Mouse (Mus musculus) limb, embryonic 14.5 days (tissue): ENCODE data around the gene Sigirr. TPM values are rescaled to one million over a fixed set of nuclear protein-coding genes. Genes with fewer than 3 reads are reported as not detected.

Source experiments
- ATAC-seq: fragments of 200-750 bp; cut with Nextera tagmentation; 2 replicates; pipeline ENCODE4 v1.8.0; 2017; ENCODE audit warnings: low read depth, moderate number of reproducible peaks, moderate TSS enrichment; ENCODE audit not compliant: low FRiP score
- DNase-seq: peaks from one replicate; pipeline ENCODE4 v3.0.0-alpha.2; 2015; ENCODE audit warnings: low spot score
- H3K27ac ChIP-seq: fragments of 300-500 bp; sonication (generic); replicated peaks from 2 replicates; pipeline ENCODE4 v1.5.1; 2014; ENCODE audit warnings: low read depth, mild to moderate bottlenecking, low read length, moderate library complexity, mixed read lengths
- H3K27me3 ChIP-seq: fragments of 300-500 bp; sonication (generic); 2 replicates; pipeline ENCODE4 v1.6.1; 2014; ENCODE audit warnings: low read length, mixed read lengths; ENCODE audit not compliant: control insufficient read depth, insufficient read depth
- H3K36me3 ChIP-seq: fragments of 300-500 bp; sonication (generic); 2 replicates; pipeline ENCODE4 v1.6.1; 2014; ENCODE audit warnings: mild to moderate bottlenecking, low read length, moderate library complexity, mixed read lengths; ENCODE audit not compliant: control insufficient read depth, insufficient read depth
- H3K4me1 ChIP-seq: fragments of 300-500 bp; sonication (generic); 2 replicates; pipeline ENCODE4 v1.6.1; 2014; ENCODE audit warnings: antibody characterized with exemption, low read length, mixed read lengths; ENCODE audit not compliant: control insufficient read depth, insufficient read depth
- H3K4me2 ChIP-seq: fragments of 300-500 bp; sonication (generic); replicated peaks from 2 replicates; pipeline ENCODE4 v1.6.1; 2014; ENCODE audit warnings: low read depth, mild to moderate bottlenecking, low read length, moderate library complexity; ENCODE audit not compliant: severe bottlenecking
- H3K4me3 ChIP-seq: fragments of 300-500 bp; sonication (generic); replicated peaks from 2 replicates; pipeline ENCODE4 v1.5.1; 2014; ENCODE audit warnings: low read length
- H3K9ac ChIP-seq: fragments of 300-500 bp; sonication (generic); 2 replicates; pipeline ENCODE4 v1.6.1; 2014; ENCODE audit warnings: mild to moderate bottlenecking, low read depth, low read length, moderate library complexity; ENCODE audit not compliant: severe bottlenecking
- H3K9me3 ChIP-seq: fragments of 300-500 bp; sonication (generic); 2 replicates; pipeline ENCODE4 v1.6.1; 2016; ENCODE audit warnings: low read length; ENCODE audit not compliant: control insufficient read depth
- POLR2A ChIP-seq: fragments of 200-500 bp; IDR thresholded peaks from 2 replicates; pipeline ENCODE4 v1.8.0; 2012; ENCODE audit warnings: inconsistent platforms, mild to moderate bottlenecking, moderate library complexity, borderline replicate concordance; ENCODE audit not compliant: insufficient read depth, insufficient read length; ENCODE audit errors: extremely low read depth
- WGBS: fragments of 180-500 bp; shearing (Covaris S2); extraction: QIAGEN DNeasy Blood & Tissue Kit; methylation state at CpG from one replicate; pipeline ENCODE4 v1.1.7; 2014; 5-methylcytosine and 5-hydroxymethylcytosine counted together
- polyA plus RNA-seq, 2 experiments: library from polyadenylated mRNA; depleted of rRNA in 1 of 2; stranded (reverse) in 1 of 2; unstranded in 1 of 2; fragments of >200 nt; fragmentation: Nextera tagmentation in 1 of 2; extraction: Ambion mirVana in 1 of 2; gene quantifications; 2 replicates each; pipeline versions ENCODE4 v1.2.1 to v1.2.3; 2012 to 2014

Sigirr gene
- polyA plus RNA-seq, 2 experiments, result 2.7 to 3.1 TPM

- H3K4me3 ChIP-seq, result no peak overlapping the region
- peak overlapping the region; percentile 88 for H3K27ac ChIP-seq
- 0 out of 2 replicates have a peak overlapping the region, but pooled peaks have one; percentile 2 for H3K4me2 ChIP-seq
- no peaks in the 10 kb centered on the region for H3K27me3 ChIP-seq
- H3K4me1 ChIP-seq, result peaks cover 17% of the 10 kb centered on the region
- DNase-seq (peak; percentile 88), ATAC-seq (peak; percentile 73)
- no peak for TF ChIP-seq POLR2A
- H3K9ac ChIP-seq, result no peak overlapping the region
- H3K36me3 ChIP-seq, result no peaks in the 10 kb centered on the region
- no peaks in the 10 kb centered on the region for H3K9me3 ChIP-seq
- 15% methylated on average over 5 of the region's 5 CpGs for WGBS
These were observed 58.7 kb downstream of the Sigirr start for GRCm38 (mm10) chr7:141041661-141042060.

Other genes with a start within 250 kb of the Sigirr start
Only the 30 nearest of the 32 such genes appear.
- gene Bet1l, start 243.0 kb downstream of the Sigirr start, polyA plus RNA-seq (2012; rRNA removed), result 45.0 and 48.2 TPM in 2 replicates
- gene Bet1l, start 243.0 kb downstream of the Sigirr start, polyA plus RNA-seq (2014; fragmentation: Nextera tagmentation; extraction: Ambion mirVana), result 75.1 and 92.8 TPM in 2 replicates
- 98.9 and 113 TPM in 2 replicates for gene Psmd13, start 218.6 kb downstream of the Sigirr start, polyA plus RNA-seq (2012; rRNA removed)
- 133 TPM in 2 replicates for gene Psmd13, start 218.6 kb downstream of the Sigirr start, polyA plus RNA-seq (2014; fragmentation: Nextera tagmentation; extraction: Ambion mirVana)
- 28.3 and 33.1 TPM in 2 replicates for gene Sirt3, start 218.3 kb downstream of the Sigirr start, polyA plus RNA-seq (2012; rRNA removed)
- 20.1 and 22.3 TPM in 2 replicates for gene Sirt3, start 218.3 kb downstream of the Sigirr start, polyA plus RNA-seq (2014; fragmentation: Nextera tagmentation; extraction: Ambion mirVana)
- 14.2 and 14.5 TPM in 2 replicates for gene Cox8b, start 200.1 kb downstream of the Sigirr start, polyA plus RNA-seq (2012; rRNA removed)
- gene Cox8b, start 200.1 kb downstream of the Sigirr start, polyA plus RNA-seq (2014; fragmentation: Nextera tagmentation; extraction: Ambion mirVana), result 17.2 and 32.5 TPM in 2 replicates
- gene Nlrp6, start 179.7 kb downstream of the Sigirr start, polyA plus RNA-seq (2012; rRNA removed), result 0.05 TPM in 2 replicates
- 0.08 TPM in 1 of 2 replicates, not detected in the other for gene Nlrp6, start 179.7 kb downstream of the Sigirr start, polyA plus RNA-seq (2014; fragmentation: Nextera tagmentation; extraction: Ambion mirVana)
- gene Pgghg, start 159.2 kb downstream of the Sigirr start, polyA plus RNA-seq (2012; rRNA removed), result 52.8 and 68.8 TPM in 2 replicates
- gene Pgghg, start 159.2 kb downstream of the Sigirr start, polyA plus RNA-seq (2014; fragmentation: Nextera tagmentation; extraction: Ambion mirVana), result 26.7 and 31.3 TPM in 2 replicates
- gene Ifitm5, start 150.3 kb downstream of the Sigirr start, polyA plus RNA-seq (2012; rRNA removed), result 30.9 and 34.4 TPM in 2 replicates
- gene Ifitm5, start 150.3 kb downstream of the Sigirr start, polyA plus RNA-seq (2014; fragmentation: Nextera tagmentation; extraction: Ambion mirVana), result 32.3 and 44.3 TPM in 2 replicates
- not detected in 2 replicates for gene Gm45717, start 144.6 kb downstream of the Sigirr start, polyA plus RNA-seq (2012; rRNA removed)
- not detected in 2 replicates for gene Gm45717, start 144.6 kb downstream of the Sigirr start, polyA plus RNA-seq (2014; fragmentation: Nextera tagmentation; extraction: Ambion mirVana)
- 1,234 and 1,466 TPM in 2 replicates for gene Ifitm2, start 144.6 kb downstream of the Sigirr start, polyA plus RNA-seq (2012; rRNA removed)
- 1,822 and 1,827 TPM in 2 replicates for gene Ifitm2, start 144.6 kb downstream of the Sigirr start, polyA plus RNA-seq (2014; fragmentation: Nextera tagmentation; extraction: Ambion mirVana)
- gene Ifitm1, start 133.4 kb downstream of the Sigirr start, polyA plus RNA-seq (2012; rRNA removed), result 68.1 and 115 TPM in 2 replicates
- 55.4 and 66.7 TPM in 2 replicates for gene Ifitm1, start 133.4 kb downstream of the Sigirr start, polyA plus RNA-seq (2014; fragmentation: Nextera tagmentation; extraction: Ambion mirVana)
- gene Ifitm3, start 89.8 kb downstream of the Sigirr start, polyA plus RNA-seq (2012; rRNA removed), result 85.6 and 91.3 TPM in 2 replicates
- 184 and 201 TPM in 2 replicates for gene Ifitm3, start 89.8 kb downstream of the Sigirr start, polyA plus RNA-seq (2014; fragmentation: Nextera tagmentation; extraction: Ambion mirVana)
- gene Ifitm6, start 82.6 kb downstream of the Sigirr start, polyA plus RNA-seq (2012; rRNA removed), result 1.3 and 1.8 TPM in 2 replicates
- gene Ifitm6, start 82.6 kb downstream of the Sigirr start, polyA plus RNA-seq (2014; fragmentation: Nextera tagmentation; extraction: Ambion mirVana), result 1.2 and 1.7 TPM in 2 replicates
- not detected in 2 replicates for gene Gm17387, start 71.4 kb downstream of the Sigirr start, polyA plus RNA-seq (2012; rRNA removed)
- gene Gm17387, start 71.4 kb downstream of the Sigirr start, polyA plus RNA-seq (2014; fragmentation: Nextera tagmentation; extraction: Ambion mirVana), result not detected in 2 replicates
- gene B4galnt4, start 39.5 kb downstream of the Sigirr start, polyA plus RNA-seq (2012; rRNA removed), result 46.5 and 53.7 TPM in 2 replicates
- gene B4galnt4, start 39.5 kb downstream of the Sigirr start, polyA plus RNA-seq (2014; fragmentation: Nextera tagmentation; extraction: Ambion mirVana), result 12.3 and 17.1 TPM in 2 replicates
- 37.6 and 38.8 TPM in 2 replicates for gene Pkp3, start 22.4 kb downstream of the Sigirr start, polyA plus RNA-seq (2012; rRNA removed)
- 62.4 and 65.9 TPM in 2 replicates for gene Pkp3, start 22.4 kb downstream of the Sigirr start, polyA plus RNA-seq (2014; fragmentation: Nextera tagmentation; extraction: Ambion mirVana)
- 6.3 and 8.0 TPM in 2 replicates for gene Ano9, start 17.2 kb upstream of the Sigirr start, polyA plus RNA-seq (2012; rRNA removed)
- gene Ano9, start 17.2 kb upstream of the Sigirr start, polyA plus RNA-seq (2014; fragmentation: Nextera tagmentation; extraction: Ambion mirVana), result 3.6 and 4.3 TPM in 2 replicates
- gene Ptdss2, start 21.8 kb upstream of the Sigirr start, polyA plus RNA-seq (2012; rRNA removed), result 49.2 and 61.0 TPM in 2 replicates
- 67.8 and 68.6 TPM in 2 replicates for gene Ptdss2, start 21.8 kb upstream of the Sigirr start, polyA plus RNA-seq (2014; fragmentation: Nextera tagmentation; extraction: Ambion mirVana)
- 92.3 and 105 TPM in 2 replicates for gene Rnh1, start 72.3 kb upstream of the Sigirr start, polyA plus RNA-seq (2012; rRNA removed)
- 190 and 216 TPM in 2 replicates for gene Rnh1, start 72.3 kb upstream of the Sigirr start, polyA plus RNA-seq (2014; fragmentation: Nextera tagmentation; extraction: Ambion mirVana)
- 111 and 112 TPM in 2 replicates for gene Hras, start 93.4 kb upstream of the Sigirr start, polyA plus RNA-seq (2012; rRNA removed)
- gene Hras, start 93.4 kb upstream of the Sigirr start, polyA plus RNA-seq (2014; fragmentation: Nextera tagmentation; extraction: Ambion mirVana), result 136 and 143 TPM in 2 replicates
- gene Lrrc56, start 93.6 kb upstream of the Sigirr start, polyA plus RNA-seq (2012; rRNA removed), result 14.8 and 17.8 TPM in 2 replicates
- gene Lrrc56, start 93.6 kb upstream of the Sigirr start, polyA plus RNA-seq (2014; fragmentation: Nextera tagmentation; extraction: Ambion mirVana), result 5.8 and 8.3 TPM in 2 replicates
- gene Lmntd2, start 113.5 kb upstream of the Sigirr start, polyA plus RNA-seq (2012; rRNA removed), result 6.6 and 6.9 TPM in 2 replicates
- 0.95 and 1.7 TPM in 2 replicates for gene Lmntd2, start 113.5 kb upstream of the Sigirr start, polyA plus RNA-seq (2014; fragmentation: Nextera tagmentation; extraction: Ambion mirVana)
- gene Rassf7, start 115.3 kb upstream of the Sigirr start, polyA plus RNA-seq (2012; rRNA removed), result 40.0 and 44.8 TPM in 2 replicates
- 30.9 and 31.7 TPM in 2 replicates for gene Rassf7, start 115.3 kb upstream of the Sigirr start, polyA plus RNA-seq (2014; fragmentation: Nextera tagmentation; extraction: Ambion mirVana)
- gene Phrf1, start 128.2 kb upstream of the Sigirr start, polyA plus RNA-seq (2012; rRNA removed), result 37.6 and 42.6 TPM in 2 replicates
- 65.9 and 72.7 TPM in 2 replicates for gene Phrf1, start 128.2 kb upstream of the Sigirr start, polyA plus RNA-seq (2014; fragmentation: Nextera tagmentation; extraction: Ambion mirVana)
- gene Irf7, start 165.9 kb upstream of the Sigirr start, polyA plus RNA-seq (2012; rRNA removed), result 3.2 and 4.6 TPM in 2 replicates
- 2.1 TPM in 2 replicates for gene Irf7, start 165.9 kb upstream of the Sigirr start, polyA plus RNA-seq (2014; fragmentation: Nextera tagmentation; extraction: Ambion mirVana)
- gene Cdhr5, start 176.2 kb upstream of the Sigirr start, polyA plus RNA-seq (2012; rRNA removed), result 0.29 and 0.35 TPM in 2 replicates
- gene Cdhr5, start 176.2 kb upstream of the Sigirr start, polyA plus RNA-seq (2014; fragmentation: Nextera tagmentation; extraction: Ambion mirVana), result 0.18 and 0.43 TPM in 2 replicates
- gene Sct, start 178.6 kb upstream of the Sigirr start, polyA plus RNA-seq (2012; rRNA removed), result 17.5 and 17.6 TPM in 2 replicates
- gene Sct, start 178.6 kb upstream of the Sigirr start, polyA plus RNA-seq (2014; fragmentation: Nextera tagmentation; extraction: Ambion mirVana), result 14.2 and 17.3 TPM in 2 replicates
- gene Drd4, start 191.4 kb upstream of the Sigirr start, polyA plus RNA-seq (2012; rRNA removed), result 3.1 and 4.0 TPM in 2 replicates
- gene Drd4, start 191.4 kb upstream of the Sigirr start, polyA plus RNA-seq (2014; fragmentation: Nextera tagmentation; extraction: Ambion mirVana), result 1.5 and 2.0 TPM in 2 replicates
- 47.0 TPM in 2 replicates for gene Deaf1, start 227.1 kb upstream of the Sigirr start, polyA plus RNA-seq (2012; rRNA removed)
- 82.6 and 89.1 TPM in 2 replicates for gene Deaf1, start 227.1 kb upstream of the Sigirr start, polyA plus RNA-seq (2014; fragmentation: Nextera tagmentation; extraction: Ambion mirVana)
- gene Tmem80, start 227.2 kb upstream of the Sigirr start, polyA plus RNA-seq (2012; rRNA removed), result 55.6 and 59.5 TPM in 2 replicates
- gene Tmem80, start 227.2 kb upstream of the Sigirr start, polyA plus RNA-seq (2014; fragmentation: Nextera tagmentation; extraction: Ambion mirVana), result 23.4 and 23.6 TPM in 2 replicates
- 20.3 and 22.4 TPM in 2 replicates for gene Eps8l2, start 238.3 kb upstream of the Sigirr start, polyA plus RNA-seq (2012; rRNA removed)
- 17.0 and 19.0 TPM in 2 replicates for gene Eps8l2, start 238.3 kb upstream of the Sigirr start, polyA plus RNA-seq (2014; fragmentation: Nextera tagmentation; extraction: Ambion mirVana)